Mouse (Mus musculus) liver, adult 10 weeks (tissue): ENCODE measurements around the gene Fam243. TPM values are rescaled to one million over a fixed set of nuclear protein-coding genes. Genes with fewer than 3 reads are reported as not detected.

Source experiments
- polyA plus RNA-seq: library from polyadenylated mRNA; stranded (reverse); fragments of 350-450 nt; fragmentation: Illumina TruSeq; extraction: RNeasy Lipid Tissue Mini Kit (QIAGEN cat#74804); gene quantifications from one replicate; pipeline ENCODE4 v1.2.3, GENCODE M21; 2014; ENCODE audit warnings: low read depth, low replicate concordance

Gene Fam243
- polyA plus RNA-seq = not detected

GRCm38 (mm10) chr16:92321341-92321740 is at the start of gene Fam243:
TSS of gene Fam243 (minus strand) at chr16:92321441.

DNA sequence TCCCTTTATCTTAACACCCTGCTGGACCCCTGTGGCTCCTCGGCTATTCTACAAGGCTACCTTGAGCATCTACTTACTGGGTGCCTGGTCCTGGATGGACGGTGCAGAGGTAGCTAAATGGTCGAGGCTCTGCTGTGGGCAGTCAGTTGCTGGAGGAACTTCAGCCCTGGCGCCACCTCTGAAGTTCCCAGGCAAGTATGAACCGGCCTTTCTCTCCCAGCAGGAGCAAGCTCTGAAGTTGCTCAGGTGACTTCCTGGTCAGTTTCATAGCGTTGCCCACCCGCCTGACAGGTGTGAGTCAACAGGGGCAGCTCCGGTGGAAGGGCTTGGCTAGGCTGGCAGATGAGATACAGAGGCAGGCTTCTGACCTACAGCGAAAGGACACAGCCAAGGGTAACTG is 38.0 kb upstream of the Fam243 start, which contains the start of gene Kcne1:
Kcne1 (minus strand) TSS at position 240 of the 400 bp plus-strand sequence.

GRCm38 (mm10) chr16:92300649-92301411 is 20.4 kb downstream of the Fam243 start, which contains the start of gene Smim11:
TSS of gene Smim11 (plus strand) at chr16:92301286.

DNA sequence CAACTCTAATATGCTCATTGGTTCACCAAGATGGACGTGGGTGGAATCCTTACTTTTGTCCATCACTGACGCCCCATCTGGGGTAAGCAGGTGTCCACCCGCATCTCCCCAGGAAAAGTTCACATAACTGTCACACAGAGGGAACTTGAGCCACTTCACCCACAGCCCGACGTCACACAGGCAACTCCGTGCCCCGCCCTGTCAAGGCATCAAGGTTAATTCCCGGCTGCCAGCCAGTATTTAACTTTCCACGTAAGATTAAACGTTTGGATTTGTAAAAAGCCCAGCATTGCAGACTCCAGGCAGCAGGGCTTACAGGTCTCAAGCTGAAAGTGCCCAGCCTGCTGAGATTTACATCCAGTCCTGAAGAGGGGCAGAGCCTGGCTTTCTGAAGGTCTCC is 29.1 kb downstream of the Fam243 start, which contains the start of gene Kcne2:
Kcne2 (plus strand) TSS at position 289 of the 400 bp plus-strand sequence.

Other genes with a start within 250 kb of the Fam243 start
- not detected for gene Kcne2, start 29.1 kb downstream of the Fam243 start, polyA plus RNA-seq
- gene Smim11, start 20.2 kb downstream of the Fam243 start, polyA plus RNA-seq = 42.7 TPM
- not detected for gene Kcne1, start 38.0 kb upstream of the Fam243 start, polyA plus RNA-seq
- 7.9 TPM for gene Rcan1, start 149.4 kb upstream of the Fam243 start, polyA plus RNA-seq
- gene Clic6, start 164.3 kb upstream of the Fam243 start, polyA plus RNA-seq = 0.13 TPM